Mouse (Mus musculus) limb, embryonic 12.5 days (tissue): ENCODE measurements around the gene Dmbt1. TPM values are rescaled to one million over a fixed set of nuclear protein-coding genes. Genes with fewer than 3 reads are reported as not detected.

ENCODE experiments used
- ATAC-seq: fragments of 200-750 bp; cut with Nextera tagmentation; 2 replicates; pipeline ENCODE4 v1.8.0; 2017; ENCODE audit warnings: low read depth, moderate TSS enrichment; ENCODE audit not compliant: insufficient number of reproducible peaks, insufficient read depth, low FRiP score, low TSS enrichment
- H3K27ac ChIP-seq: fragments of 300-500 bp; sonication (generic); 2 replicates; pipeline ENCODE4 v1.5.1; 2016; ENCODE audit warnings: mild to moderate bottlenecking, moderate library complexity
- H3K27me3 ChIP-seq: fragments of 300-500 bp; sonication (generic); 2 replicates; pipeline ENCODE4 v1.6.1; 2016; ENCODE audit warnings: mild to moderate bottlenecking, moderate library complexity
- H3K36me3 ChIP-seq: fragments of 300-500 bp; sonication (generic); 2 replicates; pipeline ENCODE4 v1.6.1; 2016; ENCODE audit warnings: mild to moderate bottlenecking, moderate library complexity
- H3K4me1 ChIP-seq: fragments of 300-500 bp; sonication (generic); replicated peaks from 2 replicates; pipeline ENCODE4 v1.6.1; 2016
- H3K4me2 ChIP-seq: fragments of 300-500 bp; sonication (generic); 2 replicates; pipeline ENCODE4 v1.6.1; 2016; ENCODE audit warnings: mild to moderate bottlenecking, moderate library complexity
- H3K4me3 ChIP-seq: fragments of 300-500 bp; sonication (generic); replicated peaks from 2 replicates; pipeline ENCODE4 v1.5.1; 2016; ENCODE audit warnings: mild to moderate bottlenecking
- H3K9ac ChIP-seq: fragments of 300-500 bp; sonication (generic); replicated peaks from 2 replicates; pipeline ENCODE4 v1.6.1; 2016; ENCODE audit warnings: mild to moderate bottlenecking, moderate library complexity
- H3K9me3 ChIP-seq: fragments of 300-500 bp; sonication (generic); 2 replicates; pipeline ENCODE4 v1.6.1; 2016; ENCODE audit warnings: mild to moderate bottlenecking, moderate library complexity
- WGBS: fragments of 180-500 bp; shearing (Covaris S2); methylation state at CpG from one replicate; pipeline ENCODE4 v1.1.7; 2016; 5-methylcytosine and 5-hydroxymethylcytosine counted together
- polyA plus RNA-seq: library from polyadenylated mRNA; unstranded; fragments of >200 nt; fragmentation: Nextera tagmentation; extraction: Ambion mirVana; gene quantifications from 2 replicates; pipeline ENCODE4 v1.2.1, GENCODE M21; 2016

The Dmbt1 gene
- polyA plus RNA-seq, 1 experiment from 2014 or later, result not detected

GRCm38 (mm10) chr7:131114434-131114833, 82.6 kb downstream of the Dmbt1 start:
- no peaks in the 10 kb centered on the region for H3K4me1 ChIP-seq
- no peak for ATAC-seq
- H3K9me3 ChIP-seq, result no peaks in the 10 kb centered on the region
- no peak overlapping the region for H3K27ac ChIP-seq
- H3K36me3 ChIP-seq, result no peaks in the 10 kb centered on the region
- 70% methylated on average over 2 of the region's 2 CpGs for WGBS
- no peak overlapping the region for H3K4me2 ChIP-seq
- H3K4me3 ChIP-seq, result no peak overlapping the region
- H3K9ac ChIP-seq, result no peak overlapping the region
- no peaks in the 10 kb centered on the region for H3K27me3 ChIP-seq

GRCm38 (mm10) chr7:131122210-131122807, 90.5 kb downstream of the Dmbt1 start:
- no peak overlapping the region for H3K9ac ChIP-seq
- H3K4me1 ChIP-seq, result no peaks in the 10 kb centered on the region
- no peaks in the 10 kb centered on the region for H3K36me3 ChIP-seq
- no peak overlapping the region for H3K4me3 ChIP-seq
- H3K4me2 ChIP-seq, result no peak overlapping the region
- no peaks in the 10 kb centered on the region for H3K27me3 ChIP-seq
- H3K27ac ChIP-seq, result no peak overlapping the region
- H3K9me3 ChIP-seq, result no peaks in the 10 kb centered on the region
- 84% methylated on average over 2 of the region's 2 CpGs for WGBS
- no peak for ATAC-seq

- no peak for ATAC-seq
- Histone ChIP-seq H3K4me1 (no peaks in the 10 kb centered on the region), H3K4me3 (no peak overlapping the region), H3K4me2 (no peak overlapping the region), H3K36me3 (no peaks in the 10 kb centered on the region), H3K9me3 (no peaks in the 10 kb centered on the region), H3K9ac (no peak overlapping the region), H3K27ac (no peak overlapping the region), H3K27me3 (no peaks in the 10 kb centered on the region)
- WGBS, result 57% methylated on average over 12 of the region's 12 CpGs
These were observed 98.2 kb downstream of the Dmbt1 start for GRCm38 (mm10) chr7:131130021-131130420.

GRCm38 (mm10) chr7:131133181-131133580, 101.3 kb downstream of the Dmbt1 start:
- no peak for ATAC-seq
- H3K27me3 ChIP-seq, result no peaks in the 10 kb centered on the region; the same call in 1 of the 2 replicates

GRCm38 (mm10) chr7:131146214-131146613, 114.4 kb downstream of the Dmbt1 start, which contains the start of gene 4933402N03Rik:
4933402N03Rik (minus strand) TSS chr7:131146314.
- no peak within 1 kb of the TSS for H3K4me3 ChIP-seq
- H3K4me2 ChIP-seq, result no peak within 1 kb of the TSS
- H3K9ac ChIP-seq, result no peak within 1 kb of the TSS
- no peaks in the 10 kb centered on the region for H3K27me3 ChIP-seq
- H3K27ac ChIP-seq, result no peak within 1 kb of the TSS
- H3K9me3 ChIP-seq, result no peaks in the 10 kb centered on the region
- WGBS, result 59% methylated on average over 2 of the region's 2 CpGs
- ATAC-seq, result no peak
- H3K36me3 ChIP-seq, result no peaks in the 10 kb centered on the region
- no peaks in the 10 kb centered on the region for H3K4me1 ChIP-seq

More at GRCm38 (mm10) chr7:131133181-131133580, 101.3 kb downstream of the Dmbt1 start:
- H3K9ac ChIP-seq, result no peak overlapping the region
- H3K4me2 ChIP-seq, result no peak overlapping the region
- no peak overlapping the region for H3K4me3 ChIP-seq
- WGBS, result 79% methylated on average over 3 of the region's 3 CpGs
- H3K4me1 ChIP-seq, result no peaks in the 10 kb centered on the region
- H3K27ac ChIP-seq, result no peak overlapping the region
- no peaks in the 10 kb centered on the region for H3K36me3 ChIP-seq
- H3K9me3 ChIP-seq, result no peaks in the 10 kb centered on the region

GRCm38 (mm10) chr7:131150179-131150578, 118.3 kb downstream of the Dmbt1 start:
- no peak overlapping the region for H3K4me3 ChIP-seq
- H3K4me2 ChIP-seq, result no peak overlapping the region
- WGBS, result 88% methylated on average over 3 of the region's 3 CpGs
- no peak for ATAC-seq
- no peak overlapping the region for H3K9ac ChIP-seq
- no peaks in the 10 kb centered on the region for H3K9me3 ChIP-seq
- H3K27ac ChIP-seq, result no peak overlapping the region
- no peaks in the 10 kb centered on the region for H3K27me3 ChIP-seq
- H3K4me1 ChIP-seq, result no peaks in the 10 kb centered on the region
- H3K36me3 ChIP-seq, result no peaks in the 10 kb centered on the region

GRCm38 (mm10) chr7:131153044-131153443, 121.2 kb downstream of the Dmbt1 start:
- Histone ChIP-seq H3K9ac (no peak overlapping the region), H3K4me2 (no peak overlapping the region), H3K27ac (no peak overlapping the region), H3K27me3 (no peaks in the 10 kb centered on the region), H3K9me3 (no peaks in the 10 kb centered on the region), H3K4me3 (no peak overlapping the region), H3K4me1 (0 out of 2 replicates have a peak, but pooled peaks cover 3% of the 10 kb centered on the region), H3K36me3 (no peaks in the 10 kb centered on the region)
- 77% methylated on average over 5 of the region's 5 CpGs for WGBS
- ATAC-seq, result no peak

- H3K9me3 ChIP-seq, result no peaks in the 10 kb centered on the region
These were observed 130.4 kb downstream of the Dmbt1 start for GRCm38 (mm10) chr7:131162251-131162650.

GRCm38 (mm10) chr7:131167771-131168170, 135.9 kb downstream of the Dmbt1 start:
- WGBS, result 81% methylated on average over 3 of the region's 3 CpGs
- H3K27me3 ChIP-seq, result no peaks in the 10 kb centered on the region
- no peak overlapping the region for H3K4me2 ChIP-seq
- no peak overlapping the region for H3K9ac ChIP-seq
- no peaks in the 10 kb centered on the region for H3K36me3 ChIP-seq
- no peaks in the 10 kb centered on the region for H3K4me1 ChIP-seq
- ATAC-seq, result no peak
- H3K9me3 ChIP-seq, result no peaks in the 10 kb centered on the region
- no peak overlapping the region for H3K4me3 ChIP-seq
- H3K27ac ChIP-seq, result no peak overlapping the region

More at GRCm38 (mm10) chr7:131162251-131162650, 130.4 kb downstream of the Dmbt1 start:
- no peak overlapping the region for H3K4me3 ChIP-seq
- no peaks in the 10 kb centered on the region for H3K4me1 ChIP-seq
- 62% methylated on average over 7 of the region's 7 CpGs for WGBS
- H3K4me2 ChIP-seq, result no peak overlapping the region
- no peak overlapping the region for H3K27ac ChIP-seq
- H3K9ac ChIP-seq, result no peak overlapping the region
- ATAC-seq, result no peak
- no peaks in the 10 kb centered on the region for H3K36me3 ChIP-seq
- H3K27me3 ChIP-seq, result no peaks in the 10 kb centered on the region

GRCm38 (mm10) chr7:131169099-131169498, 137.2 kb downstream of the Dmbt1 start:
- H3K9ac ChIP-seq, result no peak overlapping the region
- H3K9me3 ChIP-seq, result no peaks in the 10 kb centered on the region
- H3K27ac ChIP-seq, result no peak overlapping the region
- no peak overlapping the region for H3K4me2 ChIP-seq
- H3K4me1 ChIP-seq, result no peaks in the 10 kb centered on the region
- H3K4me3 ChIP-seq, result no peak overlapping the region
- H3K36me3 ChIP-seq, result no peaks in the 10 kb centered on the region
- ATAC-seq, result no peak
- 64% methylated on average over 2 of the region's 2 CpGs for WGBS
- H3K27me3 ChIP-seq, result no peaks in the 10 kb centered on the region
